Mouse (Mus musculus) liver, embryonic 12.5 days (tissue): ENCODE measurements at regions not wholly inside any gene's neighbourhood (a gene's known extent, or its start where the extent isn't known, plus 50 kb on each side); places are given as distances from the start of the nearest gene placed in this dataset.

Experiments
- ATAC-seq: fragments of 200-750 bp; cut with Nextera tagmentation; 2 replicates; pipeline ENCODE4 v1.8.0; 2017; ENCODE audit warnings: moderate number of reproducible peaks, mild to moderate bottlenecking, moderate library complexity
- H3K27ac ChIP-seq: fragments of 300-500 bp; sonication (generic); 2 replicates; pipeline ENCODE4 v1.5.1; 2016; ENCODE audit warnings: mild to moderate bottlenecking
- H3K27me3 ChIP-seq: fragments of 300-500 bp; sonication (generic); replicated peaks from 2 replicates; pipeline ENCODE4 v1.6.1; 2016; ENCODE audit warnings: mild to moderate bottlenecking, moderate library complexity
- H3K36me3 ChIP-seq: fragments of 300-500 bp; sonication (generic); 2 replicates; pipeline ENCODE4 v1.6.1; 2016; ENCODE audit warnings: mild to moderate bottlenecking, moderate library complexity
- H3K4me1 ChIP-seq: fragments of 300-500 bp; sonication (generic); 2 replicates; pipeline ENCODE4 v1.6.1; 2016
- H3K4me2 ChIP-seq: fragments of 300-500 bp; sonication (generic); 2 replicates; pipeline ENCODE4 v1.6.1; 2016; ENCODE audit warnings: mild to moderate bottlenecking, moderate library complexity
- H3K4me3 ChIP-seq: fragments of 300-500 bp; sonication (generic); 2 replicates; pipeline ENCODE4 v1.5.1; 2016; ENCODE audit warnings: mild to moderate bottlenecking, moderate library complexity
- H3K9ac ChIP-seq: fragments of 300-500 bp; sonication (generic); 2 replicates; pipeline ENCODE4 v1.6.1; 2016; ENCODE audit warnings: mild to moderate bottlenecking, moderate library complexity
- H3K9me3 ChIP-seq: fragments of 300-500 bp; sonication (generic); replicated peaks from 2 replicates; pipeline ENCODE4 v1.6.1; 2016; ENCODE audit warnings: mild to moderate bottlenecking, moderate library complexity
- WGBS: fragments of 180-500 bp; shearing (Covaris S2); methylation state at CpG from one replicate; pipeline ENCODE4 v1.1.7; 2016; ENCODE audit not compliant: insufficient replicate concordance; 5-methylcytosine and 5-hydroxymethylcytosine counted together

DNA sequence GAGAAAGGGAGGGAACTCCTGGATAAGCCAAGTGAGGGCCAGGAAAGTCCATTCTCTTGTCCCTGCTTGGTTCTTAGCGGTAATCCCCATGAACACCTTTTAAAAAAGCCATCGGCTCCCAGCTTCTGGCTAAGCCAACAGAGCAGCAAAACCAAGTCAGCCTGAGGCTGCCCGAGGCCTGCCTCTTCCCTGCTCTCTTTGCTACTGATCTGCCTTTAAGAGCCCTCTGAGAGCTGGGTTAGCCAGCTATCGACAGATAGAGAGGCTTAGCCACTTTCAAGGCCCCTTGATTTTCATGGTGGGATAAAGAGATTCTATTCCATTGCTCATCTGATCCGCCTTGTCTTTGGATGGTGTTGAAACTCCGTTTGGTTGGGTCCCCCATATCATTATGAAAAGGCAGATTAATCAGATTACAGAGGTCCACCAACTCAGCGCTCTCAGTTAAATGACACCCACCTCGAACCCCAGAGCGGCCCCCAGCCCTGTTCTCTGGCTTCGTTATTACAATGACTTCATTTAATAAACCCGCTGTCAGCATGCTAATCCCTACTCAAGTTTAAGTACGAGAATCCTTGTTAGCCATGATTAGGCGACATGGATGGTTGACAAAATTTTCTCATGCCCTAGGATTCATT lies 66.1 kb downstream of the Slc4a3 start:
- Histone ChIP-seq H3K4me1 (no peaks in the 10 kb centered on the region), H3K27me3 (no peaks in the 10 kb centered on the region), H3K4me3 (no peak overlapping the region), H3K36me3 (no peaks in the 10 kb centered on the region), H3K9me3 (no peaks in the 10 kb centered on the region), H3K9ac (no peak overlapping the region), H3K4me2 (no peak overlapping the region), H3K27ac (no peak overlapping the region)
- ATAC-seq: no peak
- WGBS: 66% methylated on average over 13 of the region's 13 CpGs

DNA sequence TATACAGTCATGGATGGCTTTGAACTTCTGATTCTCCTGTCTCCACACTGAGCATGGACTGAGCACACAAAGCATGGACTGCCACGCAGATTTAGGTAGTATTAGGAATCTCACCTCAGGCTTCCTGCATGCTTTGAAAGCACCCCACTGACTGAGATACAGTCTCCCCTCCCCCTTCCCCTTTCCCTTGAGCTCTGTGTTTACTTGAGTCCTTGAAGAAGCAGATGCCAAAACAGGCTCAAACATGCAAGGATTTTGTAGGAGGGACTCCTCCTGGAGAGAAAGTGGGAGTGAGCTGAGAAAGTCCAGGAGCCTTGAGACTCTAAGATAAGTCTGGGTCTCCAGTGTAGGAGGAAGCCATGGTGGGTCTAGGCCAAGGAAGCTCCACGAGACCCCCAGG lies 67.1 kb downstream of the Slc4a3 start:
- H3K9me3 ChIP-seq: no peaks in the 10 kb centered on the region
- WGBS: 41% methylated on average over 2 of the region's 2 CpGs
- H3K4me1 ChIP-seq: no peaks in the 10 kb centered on the region
- no peak for ATAC-seq
- H3K4me2 ChIP-seq: no peak overlapping the region
- H3K4me3 ChIP-seq: no peak overlapping the region
- H3K9ac ChIP-seq: no peak overlapping the region
- H3K27me3 ChIP-seq: no peaks in the 10 kb centered on the region
- H3K36me3 ChIP-seq: no peaks in the 10 kb centered on the region
- no peak overlapping the region for H3K27ac ChIP-seq

DNA sequence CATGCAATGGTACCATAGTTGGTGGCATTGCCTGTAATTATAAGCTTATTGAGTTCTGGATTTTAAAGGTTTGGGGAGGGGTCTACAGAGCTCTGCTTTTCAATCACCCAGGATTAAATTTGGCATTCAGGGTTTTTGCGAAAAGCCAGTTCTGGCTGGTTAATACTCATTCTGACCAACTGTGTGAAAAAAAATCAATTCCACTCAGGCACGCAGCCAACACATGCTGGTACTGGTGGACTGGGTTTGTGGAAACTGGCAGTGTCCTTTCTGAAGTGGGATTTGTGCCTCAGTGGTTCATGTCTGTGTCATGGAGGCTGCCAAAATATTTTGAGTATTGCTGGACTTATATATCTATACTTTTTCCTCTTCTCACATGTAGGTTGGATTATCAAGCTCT lies 70.9 kb downstream of the Slc4a3 start:
- H3K9ac ChIP-seq: no peak overlapping the region
- H3K36me3 ChIP-seq: no peaks in the 10 kb centered on the region
- no peak for ATAC-seq
- no peak overlapping the region for H3K4me2 ChIP-seq
- no peak overlapping the region for H3K27ac ChIP-seq
- H3K4me1 ChIP-seq: no peaks in the 10 kb centered on the region
- WGBS: 60% methylated on average over 2 of the region's 2 CpGs
- no peaks in the 10 kb centered on the region for H3K27me3 ChIP-seq
- H3K4me3 ChIP-seq: no peak overlapping the region
- H3K9me3 ChIP-seq: no peaks in the 10 kb centered on the region

DNA sequence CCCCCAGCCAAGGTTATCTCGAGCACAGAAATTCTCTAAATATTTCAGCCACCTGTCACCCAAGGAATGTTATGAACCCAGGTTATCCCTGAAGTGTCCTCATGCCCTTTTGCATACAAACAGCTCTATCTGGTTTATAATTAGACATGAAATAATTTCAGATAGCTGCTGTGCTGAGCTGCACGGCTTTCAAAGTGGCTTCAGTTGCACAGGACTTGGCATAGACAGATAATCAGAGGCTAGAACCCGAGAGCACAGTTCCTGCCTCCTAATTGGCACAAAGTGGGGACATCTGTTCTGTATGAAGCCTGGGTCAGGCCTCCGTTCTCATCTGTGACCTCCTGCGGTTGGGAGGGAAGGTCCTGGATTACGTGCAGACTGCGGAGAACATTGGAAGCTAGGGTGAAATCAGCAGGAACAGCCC lies 72.3 kb downstream of the Slc4a3 start:
- H3K27ac ChIP-seq: no peak overlapping the region
- no peaks in the 10 kb centered on the region for H3K36me3 ChIP-seq
- H3K4me2 ChIP-seq: no peak overlapping the region
- no peak overlapping the region for H3K9ac ChIP-seq
- no peaks in the 10 kb centered on the region for H3K4me1 ChIP-seq
- ATAC-seq: no peak
- WGBS: 44% methylated on average over 7 of the region's 7 CpGs
- no peak overlapping the region for H3K4me3 ChIP-seq
- H3K9me3 ChIP-seq: no peaks in the 10 kb centered on the region
- H3K27me3 ChIP-seq: no peaks in the 10 kb centered on the region

DNA sequence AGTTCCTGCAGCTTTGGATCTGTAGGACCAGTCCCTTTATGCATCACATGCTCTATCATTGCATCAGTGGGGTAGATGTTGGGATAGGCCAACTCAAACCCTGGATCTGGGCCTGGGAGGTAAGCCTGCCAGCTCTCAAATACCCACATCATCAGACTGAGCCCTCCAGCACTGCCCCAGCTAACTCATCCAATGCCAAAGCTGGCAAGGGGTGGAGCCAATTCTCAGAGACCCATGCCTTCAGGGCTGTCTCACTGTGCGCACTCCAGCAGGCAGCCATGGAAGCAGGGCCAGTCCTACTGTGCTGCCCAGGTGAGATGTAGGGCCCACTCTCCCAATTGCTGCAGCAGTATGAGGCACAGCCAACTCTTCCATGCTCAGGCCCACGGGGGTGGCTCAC lies 84.2 kb downstream of the Slc4a3 start:
- H3K27ac ChIP-seq: no peak overlapping the region
- no peaks in the 10 kb centered on the region for H3K27me3 ChIP-seq
- no peak overlapping the region for H3K4me3 ChIP-seq
- no peak overlapping the region for H3K4me2 ChIP-seq
- no peak for ATAC-seq
- no peaks in the 10 kb centered on the region for H3K9me3 ChIP-seq
- no peak overlapping the region for H3K9ac ChIP-seq
- no peaks in the 10 kb centered on the region for H3K4me1 ChIP-seq
- WGBS: 57% methylated on average over 2 of the region's 2 CpGs
- no peaks in the 10 kb centered on the region for H3K36me3 ChIP-seq

DNA sequence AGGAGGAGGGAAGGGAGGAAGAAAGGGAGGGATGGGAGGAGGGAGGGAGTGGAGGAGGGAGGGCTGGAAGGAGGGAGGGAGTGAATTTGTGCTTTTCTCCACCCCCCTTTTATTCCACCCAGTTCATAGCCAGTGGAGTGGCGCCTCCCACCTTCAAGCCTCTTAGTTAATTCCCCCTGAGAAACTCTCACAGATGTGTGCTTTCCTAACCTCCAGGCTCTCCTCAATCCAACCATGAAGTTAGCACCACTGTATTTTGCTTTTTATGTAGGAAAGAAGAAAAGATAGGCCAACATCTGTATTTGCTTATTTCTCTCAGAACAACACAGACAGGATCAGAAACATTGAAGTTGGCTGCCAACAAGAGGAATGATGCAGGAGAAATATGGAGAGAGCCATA lies 85.7 kb downstream of the Slc4a3 start:
- Histone ChIP-seq H3K27me3 (no peaks in the 10 kb centered on the region), H3K4me2 (no peak overlapping the region), H3K4me3 (no peak overlapping the region), H3K4me1 (no peaks in the 10 kb centered on the region), H3K9me3 (no peaks in the 10 kb centered on the region), H3K9ac (no peak overlapping the region), H3K36me3 (no peaks in the 10 kb centered on the region), H3K27ac (no peak overlapping the region)
- no peak for ATAC-seq
- 55% methylated on average over 1 of the region's 1 CpGs for WGBS

DNA sequence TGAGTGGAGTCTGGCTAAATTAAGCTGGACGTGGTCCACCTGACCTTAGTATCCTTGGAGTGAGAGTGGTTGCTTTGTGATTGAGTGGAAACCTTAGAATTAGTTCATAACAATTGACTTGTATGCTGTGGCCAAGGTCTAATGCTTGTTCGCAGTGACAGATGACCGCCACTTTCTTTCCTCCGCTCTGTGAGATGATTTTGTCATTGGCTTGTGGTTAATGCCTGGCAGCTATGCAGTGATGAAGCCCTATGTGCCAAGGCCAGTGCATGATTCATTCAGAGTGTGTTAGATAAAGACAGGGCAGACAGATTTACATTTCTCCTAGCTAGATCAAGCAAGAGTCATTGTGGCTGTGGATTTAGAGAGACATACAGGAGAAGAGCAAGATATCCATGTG lies 89.5 kb downstream of the Slc4a3 start:
- Histone ChIP-seq H3K4me1 (no peaks in the 10 kb centered on the region), H3K27ac (no peak overlapping the region), H3K4me3 (no peak overlapping the region), H3K4me2 (no peak overlapping the region), H3K9me3 (no peaks in the 10 kb centered on the region), H3K36me3 (no peaks in the 10 kb centered on the region), H3K9ac (no peak overlapping the region), H3K27me3 (no peaks in the 10 kb centered on the region)
- 77% methylated on average over 4 of the region's 4 CpGs for WGBS
- ATAC-seq: no peak

DNA sequence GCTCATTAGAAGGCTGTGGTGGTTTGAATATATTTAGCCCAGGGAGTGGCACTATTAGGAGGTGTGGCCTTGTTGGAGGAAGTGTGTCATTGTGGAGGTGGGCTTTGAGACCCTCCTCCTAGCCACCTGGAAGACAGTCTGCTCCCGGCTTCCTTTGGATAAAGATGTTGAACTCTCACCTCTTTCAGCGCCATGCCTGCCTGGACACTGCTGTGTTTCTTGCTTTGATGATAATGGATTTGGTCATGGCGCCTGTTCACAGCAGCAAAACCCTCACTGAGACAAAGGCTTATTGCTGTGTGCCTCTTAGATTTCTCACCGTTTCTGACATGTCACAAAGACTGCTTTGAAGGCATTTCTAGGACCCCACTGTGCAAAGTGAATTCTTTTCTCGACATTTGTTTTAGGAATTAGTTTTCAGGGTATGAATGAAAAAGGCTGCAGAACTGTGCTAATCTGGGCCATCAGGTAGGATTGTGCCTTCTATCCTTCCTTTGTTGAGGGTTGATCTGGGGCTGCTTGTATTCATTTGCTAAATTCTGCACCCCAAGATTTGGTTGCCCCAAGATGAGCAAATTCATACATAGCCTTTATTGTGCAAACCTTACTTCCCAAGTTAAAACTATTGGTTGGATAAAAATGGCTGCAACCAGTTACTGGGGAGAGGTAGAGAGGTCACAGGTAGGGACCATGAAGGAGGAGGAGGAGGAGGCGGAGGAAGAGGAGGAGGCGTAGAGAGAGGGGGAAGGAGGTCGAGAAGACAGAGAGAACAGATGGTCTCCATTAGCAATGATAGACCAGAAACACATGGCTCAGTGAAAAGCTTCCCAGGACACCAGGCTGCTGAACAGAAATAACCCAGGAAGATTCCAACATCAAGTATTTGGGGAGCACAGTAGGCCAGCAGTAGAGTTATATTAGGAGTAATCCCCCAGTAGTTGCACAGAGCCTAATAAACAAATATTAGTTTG lies 93.2 kb downstream of the Slc4a3 start:
- 59% methylated on average over 8 of the region's 8 CpGs for WGBS

DNA sequence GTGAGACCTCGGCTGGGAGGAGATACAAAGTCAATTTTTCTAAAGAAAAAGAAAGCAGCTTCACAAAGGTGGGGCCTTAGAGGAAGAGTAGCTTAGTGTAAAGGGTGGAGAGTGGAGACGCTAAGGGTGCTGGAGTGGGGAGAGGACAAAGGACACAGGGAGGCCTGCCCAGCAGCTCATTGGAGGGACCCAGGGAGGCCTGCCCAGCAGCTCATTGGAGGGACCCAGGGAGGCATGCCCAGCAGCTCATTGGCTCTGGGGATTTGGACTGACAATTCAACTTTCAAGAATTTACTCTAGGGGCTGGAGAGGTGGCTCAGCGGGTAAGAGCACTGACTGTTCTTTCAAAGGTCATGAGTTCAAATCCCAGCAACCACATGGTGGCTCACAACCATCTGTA lies 96.4 kb downstream of the Slc4a3 start:
- no peak overlapping the region for H3K4me3 ChIP-seq
- H3K4me2 ChIP-seq: no peak overlapping the region
- no peaks in the 10 kb centered on the region for H3K4me1 ChIP-seq
- H3K27ac ChIP-seq: no peak overlapping the region
- no peak overlapping the region for H3K9ac ChIP-seq
- H3K27me3 ChIP-seq: no peaks in the 10 kb centered on the region
- no peaks in the 10 kb centered on the region for H3K36me3 ChIP-seq
- no peaks in the 10 kb centered on the region for H3K9me3 ChIP-seq
- ATAC-seq: no peak
- WGBS: 40% methylated on average over 3 of the region's 3 CpGs

More for the DNA sequence above, 93.2 kb downstream of the Slc4a3 start:
- ATAC-seq: no peak
- H3K27me3 ChIP-seq: no peaks in the 10 kb centered on the region
- no peak overlapping the region for H3K4me2 ChIP-seq
- no peak overlapping the region for H3K27ac ChIP-seq
- H3K36me3 ChIP-seq: no peaks in the 10 kb centered on the region
- H3K4me3 ChIP-seq: no peak overlapping the region
- H3K9me3 ChIP-seq: no peaks in the 10 kb centered on the region
- no peak overlapping the region for H3K9ac ChIP-seq
- no peaks in the 10 kb centered on the region for H3K4me1 ChIP-seq

DNA sequence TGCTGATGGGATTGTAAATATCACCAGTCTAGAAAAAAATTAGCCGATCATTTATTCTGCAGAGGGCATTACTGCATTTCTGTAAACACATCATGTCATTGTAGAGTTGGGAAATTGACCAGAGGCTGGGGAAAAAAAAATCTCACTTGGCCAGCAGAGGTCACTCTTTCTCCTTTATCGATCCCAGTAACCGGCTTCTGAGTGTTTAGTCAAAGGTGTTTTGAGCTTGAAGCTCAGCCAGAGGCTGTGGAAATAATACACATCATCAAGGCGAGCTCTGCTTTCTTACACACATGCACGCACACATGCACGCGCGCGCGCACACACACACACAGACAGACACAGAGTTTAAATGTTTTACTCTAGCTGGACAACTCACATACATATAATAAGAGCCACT lies 106.5 kb downstream of the Slc4a3 start:
- Histone ChIP-seq H3K4me3 (no peak overlapping the region), H3K27me3 (no peaks in the 10 kb centered on the region), H3K9ac (no peak overlapping the region), H3K27ac (no peak overlapping the region), H3K36me3 (no peaks in the 10 kb centered on the region), H3K4me1 (no peaks in the 10 kb centered on the region), H3K9me3 (no peaks in the 10 kb centered on the region), H3K4me2 (no peak overlapping the region)
- 21% methylated on average over 10 of the region's 10 CpGs for WGBS
- no peak for ATAC-seq

DNA sequence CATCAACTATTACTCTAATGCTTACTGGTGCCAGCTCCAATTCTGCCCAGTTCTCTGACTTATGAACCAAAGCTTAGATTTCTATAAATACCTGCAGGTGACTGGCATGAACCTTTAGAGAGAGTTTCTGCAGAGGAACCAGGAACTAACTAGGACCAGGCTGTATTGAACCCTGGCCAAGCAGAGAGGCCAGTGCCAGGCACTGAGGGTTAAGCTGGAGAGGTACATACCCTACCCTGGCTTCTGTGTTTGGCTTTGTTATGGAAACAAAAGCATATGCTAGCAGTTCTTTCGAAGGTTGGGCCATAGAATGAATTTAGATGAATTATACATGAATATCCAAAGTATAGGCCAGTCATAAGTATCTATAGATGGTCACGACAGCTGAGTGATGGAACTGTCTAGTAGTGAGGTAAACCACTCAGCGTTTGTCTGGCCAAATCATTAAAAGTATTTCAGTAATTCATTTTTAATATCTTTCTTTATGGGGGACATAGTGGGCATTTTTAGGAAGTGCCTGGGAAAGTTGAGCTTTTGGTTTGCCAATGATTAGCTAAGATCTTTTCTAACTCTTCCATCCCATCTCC lies 107.0 kb downstream of the Slc4a3 start:
- Histone ChIP-seq H3K4me2 (no peak overlapping the region), H3K27ac (no peak overlapping the region), H3K9ac (no peak overlapping the region), H3K36me3 (no peaks in the 10 kb centered on the region), H3K9me3 (no peaks in the 10 kb centered on the region), H3K4me1 (no peaks in the 10 kb centered on the region), H3K27me3 (no peaks in the 10 kb centered on the region), H3K4me3 (no peak overlapping the region)
- ATAC-seq: no peak
- WGBS: 45% methylated on average over 3 of the region's 3 CpGs

DNA sequence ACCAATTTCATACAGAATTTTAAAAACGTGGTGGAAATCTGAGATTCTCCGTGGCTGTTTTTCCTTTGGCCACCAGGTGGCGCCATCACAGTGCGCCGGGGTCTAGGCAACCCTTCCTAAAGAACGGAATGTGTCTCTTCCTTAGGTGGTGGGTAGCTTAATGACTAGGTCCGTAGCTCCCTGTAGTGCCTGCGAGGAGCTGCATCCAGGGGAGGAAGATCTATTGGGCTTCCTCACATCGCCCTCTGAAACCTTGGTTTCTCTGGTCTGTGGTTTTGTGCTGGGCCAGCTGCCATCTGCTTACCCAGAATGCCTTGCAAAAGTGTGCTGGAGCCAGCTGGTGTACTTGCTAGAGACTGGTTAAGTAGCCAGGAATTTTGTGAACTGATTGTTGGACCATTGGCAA lies 107.6 kb downstream of the Slc4a3 start:
- Histone ChIP-seq H3K4me3 (no peak overlapping the region), H3K27ac (no peak overlapping the region), H3K9me3 (no peaks in the 10 kb centered on the region), H3K4me2 (0 out of 2 replicates have a peak overlapping the region, but pooled peaks have one; percentile 21), H3K36me3 (no peaks in the 10 kb centered on the region), H3K4me1 (no peaks in the 10 kb centered on the region), H3K27me3 (no peaks in the 10 kb centered on the region), H3K9ac (no peak overlapping the region)
- 6% methylated on average over 9 of the region's 9 CpGs for WGBS
- no peak for ATAC-seq
